Mouse (Mus musculus) adrenal gland, postnatal 10 days (tissue): ENCODE results near the gene Olfr56. TPM values are rescaled to one million over a fixed set of nuclear protein-coding genes. Genes with fewer than 3 reads are reported as not detected.
A peak's percentile ranks its signal among the peaks of the same experiment; 100 is the strongest.
"Not testable (repeated sequence)": the region's sequence is repeated elsewhere in the genome, so short reads cannot be mapped to it uniquely, and the experiment has no call there.

Source experiments
- DNase-seq: peaks from one replicate; pipeline ENCODE4 v3.0.0; 2021; ENCODE audit warnings: mixed read lengths
- long read RNA-seq, 2 experiments: library from polyadenylated mRNA; stranded (forward); transcript quantifications; one replicate each; pipeline ENCODE4 v2.0.0; 2021
- total RNA-seq, 2 experiments: library from RNA; stranded (reverse); gene quantifications; 2 replicates each; pipeline ENCODE4 v1.2.3; 2021

The Olfr56 gene
- total RNA-seq: under 1 TPM; 0.18 TPM
- long read RNA-seq, experiment 1, partial matches to known transcripts: 0 of 2 reads
- long read RNA-seq, experiment 1, other reads (novel, unspliced or antisense): 2 of 2 reads
- long read RNA-seq, experiment 2: 0 reads

DNA sequence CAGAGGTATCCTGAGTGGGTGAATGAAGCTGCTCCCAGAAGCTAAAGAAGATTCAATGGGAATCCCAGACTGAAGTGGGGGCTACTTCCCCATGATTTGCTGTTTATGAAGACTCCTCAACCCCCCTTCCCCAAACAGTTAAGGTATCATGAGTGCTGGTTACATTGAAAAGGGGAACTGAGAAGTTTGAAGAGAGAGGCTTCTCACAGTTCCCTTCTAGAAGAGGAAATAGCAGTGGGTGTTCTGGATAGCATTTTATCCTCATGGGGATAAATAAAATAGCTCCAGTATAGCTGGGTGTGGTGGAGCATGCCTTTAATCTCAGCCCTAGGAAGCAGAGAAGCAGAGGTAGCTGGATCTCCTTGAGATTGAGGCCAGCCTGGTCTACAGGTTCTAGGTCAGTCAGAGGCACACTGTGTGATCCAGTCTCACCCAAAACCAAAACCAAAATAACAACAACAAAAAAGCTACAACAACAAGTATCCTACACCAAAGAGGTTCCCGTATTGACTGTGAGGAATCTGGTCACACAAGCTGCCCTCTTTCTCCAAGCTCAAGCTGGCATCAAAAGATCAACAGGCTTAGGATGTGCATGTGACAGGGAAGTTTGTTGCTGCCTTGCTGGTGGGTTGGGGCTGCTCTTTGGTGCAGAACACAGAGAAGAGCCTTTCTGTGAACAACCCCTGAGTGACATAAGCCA lies at the start of gene Olfr56:
Gene Olfr56, plus strand, starts transcription at position 650 of the 700 bp plus-strand sequence.
- not testable (repeated sequence) for DNase-seq

- DNase-seq: not testable (repeated sequence)
These were observed 45.3 kb upstream of the Olfr56 start for GRCm38 (mm10) chr11:48933422-48933821.

- DNase-seq: not testable (repeated sequence)
These were observed 44.8 kb upstream of the Olfr56 start for GRCm38 (mm10) chr11:48933923-48934322.

DNA sequence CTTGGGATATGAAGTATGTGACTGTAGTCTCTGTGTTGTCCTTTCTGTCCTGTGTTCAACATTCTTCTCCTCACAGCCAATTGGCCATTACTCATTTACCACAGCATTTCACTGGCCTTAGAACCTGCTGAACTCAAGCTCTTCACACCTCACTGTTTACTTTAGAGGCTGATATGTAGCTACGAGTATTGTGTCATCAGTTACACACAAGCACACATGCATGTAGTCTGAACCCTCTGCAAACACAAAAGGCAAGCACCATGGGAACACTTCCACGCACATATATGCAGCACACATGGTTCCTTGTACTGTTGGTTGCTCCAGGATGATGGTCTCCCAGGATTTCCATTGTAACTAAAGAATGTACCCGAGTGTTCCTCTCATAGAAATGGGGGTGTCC lies 43.4 kb upstream of the Olfr56 start:
- not testable (repeated sequence) for DNase-seq

GRCm38 (mm10) chr11:48939286-48939685 lies 39.4 kb upstream of the Olfr56 start:
- DNase-seq: not testable (repeated sequence)

DNA sequence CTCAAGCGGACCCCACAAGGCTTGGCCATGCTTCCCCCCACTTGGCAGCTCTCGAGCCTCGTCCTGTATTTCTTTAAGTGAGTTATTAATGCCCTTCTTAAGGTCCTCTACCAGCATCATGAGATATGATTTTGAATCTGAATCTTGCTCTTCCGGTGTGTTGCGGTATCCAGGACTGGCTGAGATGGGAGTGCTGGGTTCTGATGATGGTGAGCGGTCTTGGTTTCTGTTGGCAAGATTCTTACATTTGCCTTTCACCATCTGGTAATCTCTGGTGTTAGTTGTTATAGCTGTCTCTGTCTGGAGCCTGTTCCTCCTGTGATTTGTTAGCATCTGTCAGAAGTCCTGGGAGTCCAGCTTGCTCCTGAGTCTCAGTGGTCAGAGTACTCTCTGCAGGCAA lies 32.6 kb upstream of the Olfr56 start, which contains the start of gene Psme2b:
Gene Psme2b, minus strand, starts transcription at position 101 of the 400 bp plus-strand sequence.
- DNase-seq: not testable (repeated sequence)

GRCm38 (mm10) chr11:48974686-48975085 lies 4.0 kb upstream of the Olfr56 start:
- DNase-seq: not testable (repeated sequence)

DNA sequence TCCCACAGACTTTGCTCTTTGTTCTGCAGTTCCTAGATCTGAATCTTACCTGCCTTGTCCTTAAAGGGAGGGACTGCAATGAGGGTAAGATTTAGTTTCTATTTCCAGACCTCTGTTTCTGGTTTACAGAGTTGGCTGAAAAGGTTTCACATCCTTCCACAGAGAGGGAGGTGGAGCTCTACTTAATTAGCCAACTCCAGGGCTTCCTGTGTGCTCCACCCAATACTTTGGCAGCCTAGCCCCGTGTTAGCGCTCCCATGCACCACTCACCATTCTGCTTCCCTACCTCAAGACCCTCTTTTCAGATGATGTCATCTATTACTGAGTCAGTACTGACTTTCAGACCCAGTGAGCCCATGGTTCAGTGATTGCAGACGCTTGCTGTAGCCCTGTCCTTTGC lies 562 bp downstream of the Olfr56 start, which contains the start of gene 9930111J21Rik1:
Gene 9930111J21Rik1, minus strand, starts transcription at position 148 of the 400 bp plus-strand sequence.
- not testable (repeated sequence) for DNase-seq

- DNase-seq: not testable (repeated sequence)
These were observed 1.4 kb downstream of the Olfr56 start for GRCm38 (mm10) chr11:48980052-48980451.

- not testable (repeated sequence) for DNase-seq
These were observed 4.2 kb downstream of the Olfr56 start for GRCm38 (mm10) chr11:48982848-48983247.

DNA sequence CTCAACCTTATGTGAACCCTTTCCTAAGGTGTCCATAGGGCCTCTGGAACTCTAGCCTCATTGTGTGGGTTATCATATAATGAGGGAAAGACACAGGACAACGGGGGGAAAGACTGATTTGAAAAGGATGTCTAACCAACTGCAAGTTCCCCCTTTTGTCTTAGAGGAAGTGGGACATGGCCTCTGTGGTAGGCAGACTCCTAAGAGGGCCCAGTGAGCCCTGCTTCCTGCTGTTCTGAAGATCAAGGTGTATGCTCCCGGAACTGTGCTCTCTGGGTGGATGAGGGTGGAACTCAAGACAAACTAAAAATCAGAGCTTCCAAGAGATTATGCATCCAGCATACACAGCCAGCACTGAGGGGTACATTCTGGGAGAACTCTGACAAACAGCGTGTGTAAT lies 9.5 kb downstream of the Olfr56 start:
- DNase-seq: not testable (repeated sequence)

GRCm38 (mm10) chr11:48989981-48990380 lies 11.3 kb downstream of the Olfr56 start:
- DNase-seq: not testable (repeated sequence)

GRCm38 (mm10) chr11:48991740-48992520 lies 13.2 kb downstream of the Olfr56 start, which contains the start of gene Gm12185:
Gene Gm12185 (minus strand): TSS chr11:48992226.
- not testable (repeated sequence) for DNase-seq

DNA sequence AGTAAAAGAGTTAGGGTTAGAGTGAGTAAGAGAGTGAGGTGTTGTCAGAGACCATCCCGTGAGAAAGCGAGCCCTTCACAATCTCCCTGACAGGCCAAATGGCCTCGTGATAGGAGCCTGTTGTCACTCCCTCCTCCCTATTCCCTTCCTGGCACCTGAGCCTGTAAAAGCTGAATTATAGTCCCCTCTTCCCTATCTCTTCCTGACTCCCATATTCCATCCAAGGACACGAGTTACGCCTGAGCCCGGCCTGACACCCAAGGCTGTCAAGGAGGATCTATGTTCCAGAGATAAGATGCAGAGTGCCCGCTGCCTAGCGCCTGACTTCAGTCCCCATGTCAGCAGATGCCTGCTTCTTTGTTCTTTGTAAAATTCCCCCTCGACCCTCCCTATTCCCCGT lies 14.6 kb downstream of the Olfr56 start:
- DNase-seq: peak; percentile 33

DNA sequence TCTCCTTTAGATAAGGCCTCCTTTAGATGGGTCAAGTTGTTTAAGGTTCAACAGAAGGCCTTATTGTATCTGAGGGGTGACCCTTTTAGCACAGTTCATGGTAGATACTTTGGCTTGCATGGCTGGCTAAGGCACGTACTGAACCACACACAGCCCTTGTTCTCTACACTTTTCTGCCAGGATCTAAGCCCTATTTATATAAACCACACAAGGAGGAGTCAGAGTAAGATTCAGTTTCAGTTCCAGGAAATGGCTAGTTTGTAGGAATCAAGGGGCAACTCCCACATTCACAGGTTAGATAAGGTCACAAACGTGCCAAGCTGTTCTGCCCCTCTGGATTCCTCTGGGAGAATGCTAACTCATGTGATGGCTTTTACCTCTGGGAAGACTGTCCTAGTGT lies 15.3 kb downstream of the Olfr56 start, which contains the start of gene Tgtp1:
Gene Tgtp1, minus strand, starts transcription at position 155 of the 400 bp plus-strand sequence.
- DNase-seq: not testable (repeated sequence)

- DNase-seq: not testable (repeated sequence)
These were observed 21.7 kb downstream of the Olfr56 start for GRCm38 (mm10) chr11:49000411-49000810.

DNA sequence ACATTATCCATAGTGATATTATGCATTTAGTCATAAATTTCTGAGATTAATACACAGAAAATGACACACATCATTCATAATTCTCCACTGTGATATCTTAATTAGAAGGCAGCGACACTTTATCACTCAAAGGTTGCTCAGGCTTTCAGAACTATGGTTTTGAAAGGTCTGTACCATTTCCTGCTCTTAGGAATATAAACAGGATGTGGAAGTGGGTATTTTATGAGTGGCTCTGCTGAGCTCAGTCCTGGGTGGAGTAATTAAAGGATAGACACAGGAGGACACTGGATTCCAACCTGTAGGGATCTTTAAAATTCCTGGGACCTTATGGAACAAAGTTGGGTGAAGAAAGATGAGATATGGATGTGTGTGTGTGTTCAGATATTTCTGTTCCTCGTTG lies 27.6 kb downstream of the Olfr56 start:
- DNase-seq: not testable (repeated sequence)

- DNase-seq: not testable (repeated sequence)
These were observed 28.1 kb downstream of the Olfr56 start for GRCm38 (mm10) chr11:49006785-49007184.

DNA sequence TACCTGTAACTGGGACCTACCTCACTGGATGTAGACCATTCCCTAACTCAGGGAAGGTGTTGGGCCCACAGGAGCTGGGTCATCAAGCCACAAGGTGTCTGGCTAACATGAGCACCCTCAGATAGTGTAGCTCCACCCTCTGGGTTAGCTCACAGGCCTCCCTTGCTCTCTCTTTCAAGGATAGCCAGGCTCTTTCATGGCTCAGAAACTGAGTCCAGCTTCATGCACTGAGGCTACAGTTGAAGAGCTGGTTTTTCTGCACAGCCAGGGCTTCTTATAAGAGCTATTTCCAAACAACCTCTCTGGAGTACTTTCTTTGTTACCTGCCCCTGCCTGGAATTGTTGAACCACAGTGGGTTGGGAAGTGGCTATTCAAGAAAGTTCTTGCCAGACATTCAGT lies 33.4 kb downstream of the Olfr56 start:
- DNase-seq: not testable (repeated sequence)

GRCm38 (mm10) chr11:49050064-49050463 lies 71.4 kb downstream of the Olfr56 start:
- DNase-seq: not testable (repeated sequence)

- not testable (repeated sequence) for DNase-seq
These were observed 72.6 kb downstream of the Olfr56 start, which contains the start of gene 9930111J21Rik2 for GRCm38 (mm10) chr11:49051093-49051891. Gene 9930111J21Rik2 (minus strand): TSS chr11:49051242.
